Mouse (Mus musculus): Measurements from ENCODE around the gene Gm7849.
"Not testable (repeated sequence)": the region's sequence is repeated elsewhere in the genome, so short reads cannot be mapped to it uniquely, and the experiment has no call there.

Gm7849 gene

DNA sequence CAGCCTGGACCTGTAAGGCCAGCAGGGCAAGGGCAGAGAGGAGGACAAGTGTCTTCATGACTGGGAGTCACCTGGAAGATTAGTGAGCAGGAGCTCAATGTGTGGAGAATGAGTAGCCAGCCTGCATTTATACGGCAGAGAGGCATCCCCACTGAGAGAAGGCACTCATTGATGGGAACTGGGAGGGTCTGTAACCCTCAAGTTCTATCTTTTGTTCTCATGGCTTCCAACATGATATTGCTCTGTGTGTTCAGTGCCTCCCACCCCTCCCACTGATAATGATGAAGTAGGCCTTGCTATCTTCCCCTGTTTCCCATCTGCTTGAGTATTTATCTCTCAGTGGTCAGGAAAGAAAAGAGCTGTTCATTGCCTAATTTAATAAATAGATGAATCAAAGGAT lies at the start of gene Gm7849:
Gene Gm7849 (minus strand): TSS at position 101 of the 400 bp plus-strand sequence.
- not testable (repeated sequence) for DNase-seq

DNA sequence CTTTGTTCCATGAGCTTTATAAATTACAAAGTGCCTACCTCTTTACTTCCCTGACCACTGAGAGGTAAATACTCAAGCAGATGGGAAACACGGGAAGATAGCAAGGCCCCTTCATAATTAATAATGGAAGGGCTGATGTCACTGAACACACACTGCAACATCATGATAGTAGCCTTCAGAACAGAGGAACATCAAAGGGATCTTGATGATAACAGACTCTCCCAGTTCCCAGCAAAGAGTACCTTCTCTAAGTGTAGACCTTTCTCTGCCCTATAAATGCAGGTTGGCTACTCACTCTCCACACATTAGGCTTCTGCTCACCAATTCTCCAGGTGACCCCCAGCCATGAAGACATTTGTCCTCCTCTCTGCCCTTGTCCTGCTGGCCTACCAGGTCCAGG lies 29.2 kb downstream of the Gm7849 start, which contains the start of gene Defa36:
Gene Defa36 (plus strand): TSS at position 301 of the 400 bp plus-strand sequence.
- DNase-seq, result not testable (repeated sequence)
